Mouse (Mus musculus): ENCODE data around the gene Pex14.
"Not testable (repeated sequence)": the region's sequence is repeated elsewhere in the genome, so short reads cannot be mapped to it uniquely, and the experiment has no call there.

Pex14 gene

DNA sequence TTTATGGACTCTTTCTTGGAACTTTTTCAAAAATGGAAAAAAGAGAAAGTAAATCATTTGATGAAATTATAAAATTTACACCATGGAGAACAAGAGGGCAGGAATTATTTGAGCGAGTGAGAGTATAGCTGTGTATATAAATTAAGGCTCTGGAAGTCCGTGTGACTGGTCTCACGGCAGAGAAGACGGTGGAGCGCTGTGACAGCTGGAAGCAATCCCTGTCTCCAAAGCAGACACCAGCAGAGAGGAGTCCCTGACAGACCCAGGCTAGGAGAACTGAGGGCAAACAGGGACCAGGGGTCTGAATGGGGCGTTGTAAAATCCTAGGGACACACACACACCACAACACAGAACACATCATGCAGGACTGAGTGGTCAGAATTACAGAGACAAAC, 26.4 kb upstream of the Pex14 start:
- no peaks in the 10 kb centered on the region for H3K9me3 ChIP-seq (ENCODE audit: low read length)
- H3K27me3 ChIP-seq (ENCODE audit: insufficient read depth, low read length), result no peaks in the 10 kb centered on the region
- H3K36me3 ChIP-seq (ENCODE audit: insufficient read depth, low read length), result peaks cover 48% of the 10 kb centered on the region
- H3K4me3 ChIP-seq (replicated peaks; ENCODE audit: low read length), result peak overlapping the region; percentile 26; the same call in 1 of the 2 replicates
- TF ChIP-seq POU5F1 (IDR thresholded peaks at IDR 0.05; ENCODE audit: borderline replicate concordance, low read length) (no peak), CTCF (conservative IDR thresholded peaks at IDR 0.05; ENCODE audit: low read length) (no peak), NANOG (IDR thresholded peaks at IDR 0.05; ENCODE audit: borderline replicate concordance, low read length) (no peak)
- peaks cover 80% of the 10 kb centered on the region for H3K4me1 ChIP-seq (replicated peaks; ENCODE audit: low read depth, low read length)

GRCm38 (mm10) chr4:149125341-149126114, 25.9 kb upstream of the Pex14 start:
- H3K27me3 ChIP-seq (ENCODE audit: insufficient read depth, low read length), result no peaks in the 10 kb centered on the region
- TF ChIP-seq POU5F1 (IDR thresholded peaks at IDR 0.05; ENCODE audit: borderline replicate concordance, low read length), result no peak
- peak; percentile 34; the same call in 1 of the 2 replicates for TF ChIP-seq NANOG (IDR thresholded peaks at IDR 0.05; ENCODE audit: borderline replicate concordance, low read length)
- peaks cover 43% of the 10 kb centered on the region for H3K36me3 ChIP-seq (ENCODE audit: insufficient read depth, low read length)
- no peaks in the 10 kb centered on the region for H3K9me3 ChIP-seq (ENCODE audit: low read length)
- H3K4me3 ChIP-seq (replicated peaks; ENCODE audit: low read length), result no peak overlapping the region; the same call in 1 of the 2 replicates
- peaks cover 79% of the 10 kb centered on the region for H3K4me1 ChIP-seq (replicated peaks; ENCODE audit: low read depth, low read length)

GRCm38 (mm10) chr4:149123432-149123831, 23.8 kb upstream of the Pex14 start:
- H3K4me1 ChIP-seq (replicated peaks; ENCODE audit: low read depth, low read length), result peaks cover 88% of the 10 kb centered on the region
- no peaks in the 10 kb centered on the region for H3K9me3 ChIP-seq (ENCODE audit: low read length)
- H3K36me3 ChIP-seq (ENCODE audit: insufficient read depth, low read length), result peaks cover 23% of the 10 kb centered on the region
- peak overlapping the region; percentile 30 for H3K4me3 ChIP-seq (replicated peaks; ENCODE audit: low read length)
- no peak for TF ChIP-seq NANOG (IDR thresholded peaks at IDR 0.05; ENCODE audit: borderline replicate concordance, low read length)
- no peak for TF ChIP-seq CTCF (conservative IDR thresholded peaks at IDR 0.05; ENCODE audit: low read length)
- no peak for TF ChIP-seq POU5F1 (IDR thresholded peaks at IDR 0.05; ENCODE audit: borderline replicate concordance, low read length)
- no peaks in the 10 kb centered on the region for H3K27me3 ChIP-seq (ENCODE audit: insufficient read depth, low read length)

- not testable (repeated sequence) for H3K27me3 ChIP-seq (ENCODE audit: insufficient read depth, low read length); H3K9me3 ChIP-seq (ENCODE audit: low read length); H3K4me3 ChIP-seq (replicated peaks; ENCODE audit: low read length)
- H3K36me3 ChIP-seq (ENCODE audit: insufficient read depth, low read length), result peaks cover 12% of the 10 kb centered on the region
- H3K4me1 ChIP-seq (replicated peaks; ENCODE audit: low read depth, low read length), result peaks cover 85% of the 10 kb centered on the region
These were observed 20.4 kb upstream of the Pex14 start for GRCm38 (mm10) chr4:149119978-149120562.

DNA sequence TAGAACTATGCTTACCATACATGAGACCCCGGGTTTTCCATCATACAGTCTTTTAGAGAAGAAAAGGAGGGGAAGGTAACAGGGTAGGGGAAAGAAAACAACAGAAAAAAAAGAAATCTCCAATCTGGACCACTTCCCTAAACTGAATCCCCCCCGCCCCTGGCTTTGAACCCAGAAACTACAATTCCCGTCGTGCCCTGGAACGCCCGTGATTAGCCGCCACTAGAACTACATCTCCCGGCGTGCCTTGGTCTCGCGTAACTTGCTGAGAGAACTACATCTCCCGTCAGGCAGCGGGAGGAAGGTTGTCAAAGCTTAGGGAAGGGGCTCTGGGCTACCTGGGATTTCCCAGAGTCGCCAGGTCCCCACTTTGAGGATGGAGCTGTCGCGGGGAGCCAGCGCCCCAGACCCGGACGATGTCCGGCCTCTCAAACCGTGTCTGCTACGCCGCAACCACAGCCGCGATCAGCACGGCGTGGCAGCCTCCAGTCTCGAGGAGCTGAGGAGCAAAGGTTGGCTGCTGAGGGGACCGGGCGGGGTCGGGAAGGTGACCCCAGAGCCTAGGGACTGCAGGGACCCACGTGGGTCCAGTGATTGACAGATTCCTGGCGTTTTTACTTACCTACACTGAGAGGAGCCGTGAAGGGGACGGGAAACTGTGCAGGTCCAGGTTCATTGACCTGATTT, 4.3 kb upstream of the Pex14 start, which contains the start of gene Dffa:
Dffa (plus strand) TSS at position 272 of the 687 bp plus-strand sequence.
- TF ChIP-seq NANOG (IDR thresholded peaks at IDR 0.05; ENCODE audit: borderline replicate concordance, low read length) (no peak), POU5F1 (IDR thresholded peaks at IDR 0.05; ENCODE audit: borderline replicate concordance, low read length) (no peak), CTCF (conservative IDR thresholded peaks at IDR 0.05; ENCODE audit: low read length) (no peak)
- H3K36me3 ChIP-seq (ENCODE audit: insufficient read depth, low read length), result peaks cover 12% of the 10 kb centered on the region
- H3K9me3 ChIP-seq (ENCODE audit: low read length), result no peaks in the 10 kb centered on the region
- peaks cover 26% of the 10 kb centered on the region for H3K4me1 ChIP-seq (replicated peaks; ENCODE audit: low read depth, low read length)
- no peaks in the 10 kb centered on the region for H3K27me3 ChIP-seq (ENCODE audit: insufficient read depth, low read length)
- H3K4me3 ChIP-seq (replicated peaks; ENCODE audit: low read length), result peak within 1 kb of the TSS; percentile 96

GRCm38 (mm10) chr4:149101456-149101855, 1.8 kb upstream of the Pex14 start:
- Histone ChIP-seq H3K27me3 (ENCODE audit: insufficient read depth, low read length) (no peaks in the 10 kb centered on the region), H3K9me3 (ENCODE audit: low read length) (no peaks in the 10 kb centered on the region), H3K4me3 (replicated peaks; ENCODE audit: low read length) (no peak overlapping the region), H3K4me1 (replicated peaks; ENCODE audit: low read depth, low read length) (peaks cover 33% of the 10 kb centered on the region), H3K36me3 (ENCODE audit: insufficient read depth, low read length) (peaks cover 5% of the 10 kb centered on the region)
- no peak for TF ChIP-seq POU5F1 (IDR thresholded peaks at IDR 0.05; ENCODE audit: borderline replicate concordance, low read length)
- TF ChIP-seq NANOG (IDR thresholded peaks at IDR 0.05; ENCODE audit: borderline replicate concordance, low read length), result no peak
- TF ChIP-seq CTCF (conservative IDR thresholded peaks at IDR 0.05; ENCODE audit: low read length), result no peak

DNA sequence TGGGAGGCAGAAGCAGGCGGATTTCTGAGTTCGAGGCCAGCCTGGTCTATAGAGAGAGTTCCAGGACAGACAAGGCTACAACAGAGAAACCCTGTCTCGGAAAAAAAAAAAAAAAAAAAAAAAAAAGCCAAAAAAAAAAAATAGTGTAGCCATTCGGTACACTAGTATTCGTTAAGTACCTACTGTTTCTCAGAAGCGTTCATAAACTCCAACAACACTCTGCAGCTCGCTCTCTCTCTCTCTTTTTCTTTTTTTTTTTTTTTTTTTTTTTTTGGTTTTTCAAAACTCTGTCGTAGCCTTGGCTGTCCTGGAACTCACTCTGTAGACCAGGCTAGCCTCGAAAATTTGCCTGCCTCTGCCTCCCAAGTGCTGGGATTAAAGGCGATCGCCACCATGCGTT, 773 bp upstream of the Pex14 start:
- H3K9me3 ChIP-seq (ENCODE audit: low read length), result not testable (repeated sequence)

DNA sequence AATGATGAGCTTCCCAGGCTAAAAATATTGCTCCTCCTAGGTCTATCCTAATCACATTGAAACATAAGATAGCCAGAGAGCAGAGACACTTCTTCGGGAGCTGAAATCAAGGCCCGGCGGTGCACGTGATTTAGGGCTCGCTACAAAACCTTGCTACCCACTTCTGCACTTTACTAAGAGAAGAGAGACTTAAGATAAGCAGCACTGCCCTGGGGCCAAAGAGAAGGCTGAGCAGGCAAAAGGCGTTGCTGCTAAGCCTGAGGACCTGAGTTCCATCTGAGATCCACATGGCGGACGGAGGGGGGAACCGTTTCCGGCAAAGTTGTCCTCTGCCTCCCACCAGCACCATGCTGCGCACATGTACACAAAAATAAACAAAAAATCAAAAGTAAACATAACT, 1.1 kb downstream of the Pex14 start:
- no peaks in the 10 kb centered on the region for H3K27me3 ChIP-seq (ENCODE audit: insufficient read depth, low read length)
- H3K9me3 ChIP-seq (ENCODE audit: low read length), result no peaks in the 10 kb centered on the region
- H3K4me3 ChIP-seq (replicated peaks; ENCODE audit: low read length), result peak overlapping the region; percentile 100
- H3K36me3 ChIP-seq (ENCODE audit: insufficient read depth, low read length), result peaks cover 8% of the 10 kb centered on the region
- TF ChIP-seq POU5F1 (IDR thresholded peaks at IDR 0.05; ENCODE audit: borderline replicate concordance, low read length), result no peak
- TF ChIP-seq CTCF (conservative IDR thresholded peaks at IDR 0.05; ENCODE audit: low read length), result no peak
- no peak for TF ChIP-seq NANOG (IDR thresholded peaks at IDR 0.05; ENCODE audit: borderline replicate concordance, low read length)
- peaks cover 33% of the 10 kb centered on the region for H3K4me1 ChIP-seq (replicated peaks; ENCODE audit: low read depth, low read length)

More for the DNA sequence above, 773 bp upstream of the Pex14 start:
- not testable (repeated sequence) for H3K36me3 ChIP-seq (ENCODE audit: insufficient read depth, low read length); H3K27me3 ChIP-seq (ENCODE audit: insufficient read depth, low read length)
- Histone ChIP-seq H3K4me3 (replicated peaks; ENCODE audit: low read length) (peak overlapping the region; percentile 100; the same call in 1 of the 2 replicates), H3K4me1 (replicated peaks; ENCODE audit: low read depth, low read length) (peaks cover 36% of the 10 kb centered on the region)
